Mouse (Mus musculus) B cell, adult 2 months (primary cell): Measurements from ENCODE around the gene Triml2.

Experiments
- DNase-seq, 2 experiments: peaks; one replicate each; pipeline ENCODE4 v3.0.0; 2022

Gene Triml2

GRCm38 (mm10) chr8:43180054-43180690 lies at the start of gene Triml2:
Gene Triml2, plus strand, starts transcription at chr8:43180541.
- no peak for DNase-seq

DNA sequence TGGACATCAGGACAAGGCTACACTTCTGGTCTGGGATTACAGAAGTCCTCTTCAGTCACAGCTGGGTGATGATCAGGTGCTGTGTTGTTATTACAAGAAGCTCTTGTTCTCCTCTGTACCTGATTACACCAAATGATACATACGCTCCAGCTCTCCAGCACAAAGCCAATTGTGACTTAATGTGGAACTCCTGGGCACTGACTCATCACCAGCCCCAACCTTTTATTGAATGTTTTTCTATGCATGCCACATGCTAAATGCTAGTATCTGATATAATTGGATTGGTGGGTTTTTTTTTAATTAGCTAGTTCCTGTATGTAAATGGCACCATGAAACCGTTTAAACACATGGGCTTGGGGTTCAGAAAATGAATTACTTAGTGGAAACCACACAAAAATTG lies 39.0 kb upstream of the Triml2 start, which contains the start of gene Triml1:
TSS of gene Triml1 (minus strand) at position 101 of the 400 bp plus-strand sequence.
- DNase-seq, result no peak

DNA sequence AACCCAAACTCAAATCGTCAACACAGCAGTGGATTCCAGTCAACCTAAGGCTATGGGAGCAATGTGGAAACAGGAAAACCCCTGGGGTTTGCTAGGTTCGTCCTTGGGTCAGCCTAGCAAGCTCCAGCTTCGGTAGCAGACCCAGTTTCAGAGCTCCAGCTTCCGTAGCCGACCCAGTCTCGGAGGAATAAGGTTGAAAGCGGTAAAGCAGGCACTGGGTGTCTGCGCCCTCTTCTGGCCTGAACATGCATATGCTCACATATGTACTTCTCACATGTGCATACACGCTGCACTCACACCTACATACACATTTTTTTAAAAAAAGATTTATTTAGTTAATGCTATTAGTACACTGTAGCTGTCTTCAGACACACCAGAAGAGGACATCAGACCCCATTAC lies 31.0 kb upstream of the Triml2 start:
- no peak for DNase-seq

DNA sequence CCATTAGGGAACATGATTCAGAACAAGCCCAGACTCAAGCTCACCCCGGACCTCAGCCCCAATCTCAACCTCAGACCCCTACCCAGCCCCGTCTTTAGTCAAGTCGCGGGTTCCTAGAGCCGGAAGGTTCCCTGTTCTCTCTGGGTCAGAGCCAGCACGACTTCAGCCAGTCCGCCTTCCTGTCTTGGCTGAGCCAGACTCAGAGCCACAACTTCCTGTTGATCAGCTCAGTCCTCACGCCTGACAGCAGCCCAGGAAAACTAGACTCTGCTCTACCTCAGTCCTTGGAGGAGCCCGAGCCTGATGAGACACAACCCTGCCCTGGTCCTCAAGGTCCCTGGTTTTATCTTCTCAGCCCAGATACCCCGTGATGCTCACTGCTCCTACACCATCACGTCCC lies 17.1 kb upstream of the Triml2 start:
- DNase-seq, result no peak

- no peak for DNase-seq
Measured at GRCm38 (mm10) chr8:43164453-43164852, 15.9 kb upstream of the Triml2 start.

- DNase-seq, result no peak
Measured at GRCm38 (mm10) chr8:43168083-43168482, 12.3 kb upstream of the Triml2 start.

GRCm38 (mm10) chr8:43169249-43169755 lies 11.0 kb upstream of the Triml2 start:
- DNase-seq, result no peak

- no peak for DNase-seq
Measured at GRCm38 (mm10) chr8:43176766-43177486, 3.4 kb upstream of the Triml2 start.

DNA sequence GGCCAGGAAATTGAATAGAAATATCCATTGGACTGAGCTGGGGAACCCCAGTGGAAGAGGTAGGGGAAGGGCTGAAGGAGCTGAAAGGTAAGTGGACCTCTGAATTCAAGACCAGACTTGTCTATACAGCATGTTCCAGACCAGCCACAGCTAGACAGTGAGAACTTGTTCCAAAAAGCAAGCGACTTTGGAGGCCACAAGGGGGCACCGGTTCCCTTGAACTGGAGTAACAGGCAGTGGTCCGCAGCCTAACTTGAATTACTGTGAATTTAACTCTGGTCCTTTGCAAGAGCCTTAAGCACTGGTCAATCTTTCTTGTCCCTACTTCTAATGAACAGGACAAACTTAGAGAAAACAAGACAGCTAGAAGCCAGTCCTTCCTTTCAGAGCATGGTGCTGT lies 2.1 kb upstream of the Triml2 start:
- no peak for DNase-seq

DNA sequence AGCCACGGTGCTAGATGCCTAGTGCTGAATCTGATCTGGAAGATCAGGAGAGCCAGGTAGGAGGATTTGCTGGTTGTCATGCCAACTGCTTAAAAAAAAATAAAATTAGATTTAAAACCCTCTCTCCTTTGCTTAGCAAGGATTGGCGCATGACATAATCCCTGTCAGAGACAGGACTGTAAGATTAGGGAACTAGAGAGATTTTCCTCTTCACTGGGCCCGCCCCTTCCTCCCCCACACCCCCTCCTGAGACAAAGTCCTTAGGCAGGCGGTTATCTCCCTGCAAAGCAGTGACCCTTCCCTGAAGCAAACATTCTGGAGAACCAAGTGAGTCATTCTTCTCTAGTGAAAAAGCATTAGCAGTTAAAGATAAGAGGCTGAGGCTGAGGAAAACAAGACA lies 1.2 kb upstream of the Triml2 start:
- DNase-seq, result no peak

DNA sequence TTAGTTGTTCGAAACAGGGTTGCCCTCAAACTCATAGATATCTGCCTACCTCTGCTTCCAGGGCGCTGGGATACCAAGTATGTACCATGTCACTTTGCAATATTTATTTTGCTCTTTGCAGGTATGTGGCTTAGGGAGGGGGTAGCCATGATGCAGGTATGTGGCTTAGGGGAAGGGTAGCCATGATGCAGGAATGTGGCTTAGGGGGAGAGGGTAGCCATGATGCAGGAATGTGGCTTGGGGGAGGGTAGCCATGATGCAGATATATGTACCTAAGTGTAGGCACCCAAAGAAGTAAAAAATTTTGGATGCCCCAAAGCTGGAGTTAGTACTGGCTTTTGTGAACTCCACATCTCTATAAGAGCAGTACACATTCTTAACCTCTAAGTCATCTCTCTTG lies 1.9 kb downstream of the Triml2 start:
- DNase-seq, result no peak

DNA sequence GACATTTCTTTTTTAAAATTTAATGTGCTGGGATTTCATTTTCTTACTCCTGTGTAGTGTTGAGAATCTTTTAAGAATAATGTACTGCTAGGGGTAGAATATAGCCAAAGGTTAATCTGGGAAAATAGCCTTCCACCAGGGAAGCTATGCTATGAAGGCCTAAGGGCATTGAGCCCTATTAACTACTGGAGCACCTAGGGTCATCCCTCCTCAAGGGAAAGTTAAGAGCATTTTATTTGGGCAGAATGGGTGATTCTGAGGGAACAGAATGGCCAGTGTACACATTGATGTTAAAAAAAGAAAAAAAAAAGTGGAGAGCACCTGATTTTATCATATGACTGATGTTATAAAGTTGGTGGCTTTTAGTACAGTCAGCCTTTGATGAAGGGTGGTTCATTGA lies 35.2 kb downstream of the Triml2 start:
- no peak for DNase-seq

- no peak for DNase-seq
Measured at GRCm38 (mm10) chr8:43243326-43243725, 63.0 kb downstream of the Triml2 start.
